Mouse (Mus musculus): ENCODE measurements at regions not wholly inside any gene's neighbourhood (a gene's known extent, or its start where the extent isn't known, plus 50 kb on each side); places are given as distances from the start of the nearest gene placed in this dataset.

DNA sequence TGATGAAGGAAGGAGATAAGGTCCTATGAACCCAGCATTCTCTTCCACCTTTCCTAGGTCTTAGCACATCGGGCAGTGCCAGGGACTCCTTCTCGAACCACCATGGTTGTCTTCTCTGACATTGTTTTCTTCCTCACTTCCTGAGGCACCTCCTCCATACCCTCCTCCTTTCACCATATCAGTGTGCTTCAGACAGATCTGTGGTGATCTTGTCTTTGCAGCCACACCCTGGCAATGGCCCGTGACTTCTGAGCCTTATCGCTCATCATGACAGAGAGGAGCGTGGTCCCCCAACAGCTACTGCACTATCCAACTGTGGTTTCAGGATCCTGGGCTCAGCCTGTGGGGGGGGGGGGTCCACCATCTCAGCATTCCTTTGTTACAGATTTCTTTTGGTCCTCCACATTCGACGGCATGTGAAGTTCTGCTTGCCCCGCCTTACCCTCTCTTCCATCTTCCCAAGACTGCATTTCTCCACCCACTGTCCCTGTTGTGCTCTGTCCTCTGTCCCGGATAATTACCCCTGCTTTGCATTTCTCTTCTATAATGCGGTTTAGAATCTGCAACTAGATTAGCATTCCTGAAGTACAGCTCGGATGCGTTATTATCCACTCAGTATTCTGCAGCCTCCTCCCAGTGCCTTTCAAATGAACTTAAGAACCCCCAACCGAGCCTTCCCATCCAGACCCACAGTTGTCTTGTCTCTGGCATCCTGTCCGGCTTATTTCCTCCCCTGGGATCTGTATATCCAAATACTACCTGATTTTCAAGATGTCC lies 67.2 kb upstream of the Ccn6 start:
- Histone ChIP-seq H3K79me2 (ENCODE audit: control insufficient read depth, insufficient read depth, low read length, poor library complexity) (no peaks in the 10 kb centered on the region), H3K4me3 (ENCODE audit: control insufficient read depth in 1 of 2, insufficient read depth in 1 of 2, low read depth in 2 of 2, low read length in 2 of 2) (no peak overlapping the region), H3K9ac (ENCODE audit: control insufficient read depth, low read depth, low read length, poor library complexity, severe bottlenecking) (no peak overlapping the region), H3K36me3 (ENCODE audit: control insufficient read depth in 1 of 2, insufficient read depth in 2 of 2, low read length in 2 of 2) (no peaks in the 10 kb centered on the region; a peak in 1 of 4 replicates), H3K27ac (ENCODE audit: control insufficient read depth, low read depth, low read length) (no peak overlapping the region), H3K4me1 (ENCODE audit: control insufficient read depth in 1 of 2, insufficient read depth in 2 of 2, low read length in 2 of 2) (peaks cover 0 to 6% of the 10 kb centered on the region in 2 experiments; a peak in 2 of 4 replicates), H3K27me3 (ENCODE audit: control insufficient read depth in 1 of 2, insufficient read depth in 2 of 2, low read length in 2 of 2) (no peaks in the 10 kb centered on the region), H3K9me3 (replicated peaks; ENCODE audit: insufficient read depth, low read length) (no peaks in the 10 kb centered on the region)
- no peak for TF ChIP-seq TBP (IDR thresholded peaks at IDR 0.05; ENCODE audit: low read depth, low read length)
- TF ChIP-seq BHLHE40 (IDR thresholded peaks at IDR 0.05; ENCODE audit: borderline replicate concordance, low read depth, low read length): 0 out of 2 replicates have a peak, but pooled peaks have one; percentile 41
- 0 out of 2 replicates have a peak, but pooled peaks have one; percentile 13 for TF ChIP-seq TCF12 (IDR thresholded peaks at IDR 0.05; ENCODE audit: low read depth, low read length)
- no peak for DNase-seq (ENCODE audit: low read depth, low spot score)

GRCm38 (mm10) chr10:39229233-39229632 lies 65.6 kb upstream of the Ccn6 start:
- Histone ChIP-seq H3K36me3 (ENCODE audit: control insufficient read depth in 1 of 2, insufficient read depth in 2 of 2, low read length in 2 of 2) (no peaks in the 10 kb centered on the region; a peak in 1 of 4 replicates), H3K27ac (ENCODE audit: control insufficient read depth, low read depth, low read length) (no peak overlapping the region), H3K79me2 (ENCODE audit: control insufficient read depth, insufficient read depth, low read length, poor library complexity) (no peaks in the 10 kb centered on the region), H3K4me3 (ENCODE audit: control insufficient read depth in 1 of 2, insufficient read depth in 1 of 2, low read depth in 2 of 2, low read length in 2 of 2) (no peak overlapping the region), H3K27me3 (ENCODE audit: control insufficient read depth in 1 of 2, insufficient read depth in 2 of 2, low read length in 2 of 2) (no peaks in the 10 kb centered on the region), H3K9me3 (replicated peaks; ENCODE audit: insufficient read depth, low read length) (no peaks in the 10 kb centered on the region), H3K9ac (ENCODE audit: control insufficient read depth, low read depth, low read length, poor library complexity, severe bottlenecking) (no peak overlapping the region), H3K4me1 (ENCODE audit: control insufficient read depth in 1 of 2, insufficient read depth in 2 of 2, low read length in 2 of 2) (peaks cover 0 to 6% of the 10 kb centered on the region in 2 experiments; a peak in 2 of 4 replicates)
- no peak for TF ChIP-seq POLR2AphosphoS2 (IDR thresholded peaks at IDR 0.05; ENCODE audit: low read length)
- no peak for DNase-seq (ENCODE audit: low read depth, low spot score)

DNA sequence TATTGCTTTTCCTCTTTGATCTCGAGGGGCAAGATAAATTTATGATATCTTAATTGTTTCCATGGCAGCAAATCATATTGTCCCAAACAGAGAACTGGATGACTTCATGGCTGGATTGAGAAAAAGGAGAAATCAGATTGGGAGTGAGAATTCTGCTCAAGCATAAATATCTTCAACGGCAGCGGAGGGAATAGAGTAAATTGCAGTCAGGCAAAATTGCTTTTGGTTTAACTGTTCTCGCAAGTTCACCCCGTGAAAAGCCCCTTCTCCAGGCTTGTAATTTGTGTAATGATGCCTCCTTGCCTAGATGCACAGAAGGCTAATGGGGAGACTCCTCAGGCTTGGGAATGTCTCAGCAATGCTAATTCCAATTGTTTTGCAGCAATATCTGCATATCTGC lies 64.4 kb upstream of the Ccn6 start:
- H3K9me3 ChIP-seq (replicated peaks; ENCODE audit: insufficient read depth, low read length): no peaks in the 10 kb centered on the region
- no peaks in the 10 kb centered on the region; a peak in 1 of 4 replicates for H3K36me3 ChIP-seq (ENCODE audit: control insufficient read depth in 1 of 2, insufficient read depth in 2 of 2, low read length in 2 of 2)
- H3K27ac ChIP-seq (ENCODE audit: control insufficient read depth, low read depth, low read length): no peak overlapping the region
- H3K27me3 ChIP-seq (ENCODE audit: control insufficient read depth in 1 of 2, insufficient read depth in 2 of 2, low read length in 2 of 2): no peaks in the 10 kb centered on the region
- peaks cover 0 to 6% of the 10 kb centered on the region in 2 experiments; a peak in 2 of 4 replicates for H3K4me1 ChIP-seq (ENCODE audit: control insufficient read depth in 1 of 2, insufficient read depth in 2 of 2, low read length in 2 of 2)
- no peak overlapping the region for H3K9ac ChIP-seq (ENCODE audit: control insufficient read depth, low read depth, low read length, poor library complexity, severe bottlenecking)
- no peaks in the 10 kb centered on the region for H3K79me2 ChIP-seq (ENCODE audit: control insufficient read depth, insufficient read depth, low read length, poor library complexity)
- no peak overlapping the region for H3K4me3 ChIP-seq (ENCODE audit: control insufficient read depth in 1 of 2, insufficient read depth in 1 of 2, low read depth in 2 of 2, low read length in 2 of 2)
- TF ChIP-seq MYC (IDR thresholded peaks at IDR 0.05; ENCODE audit: low read depth, low read length) (no peak), GATA1 (IDR thresholded peaks at IDR 0.05; ENCODE audit: low read depth, low read length) (no peak), MAZ (IDR thresholded peaks at IDR 0.05; ENCODE audit: low read depth, low read length) (no peak), TBP (IDR thresholded peaks at IDR 0.05; ENCODE audit: low read depth, low read length) (no peak), HCFC1 (IDR thresholded peaks at IDR 0.05; ENCODE audit: low read depth, low read length) (no peak), MEF2A (IDR thresholded peaks at IDR 0.05; ENCODE audit: extremely low read depth, insufficient replicate concordance, low read depth, low read length, poor library complexity, severe bottlenecking) (no peak), ZKSCAN1 (IDR thresholded peaks at IDR 0.05; ENCODE audit: low read depth, low read length) (no peak)
- DNase-seq (ENCODE audit: low read depth, low spot score): no peak

Data from MEL (cell line).